Mouse (Mus musculus) splenic B cell, adult 2 months (primary cell): ENCODE results near the gene Sema4c.

Source experiments
- DNase-seq: peaks from one replicate; pipeline ENCODE4 v3.0.0-alpha.2; 2011; ENCODE audit warnings: low read depth, low spot score
- H3K27me3 ChIP-seq: 2 replicates; pipeline ENCODE4 v1.6.1; 2012; ENCODE audit warnings: mild to moderate bottlenecking, low read length, moderate library complexity, mixed read lengths; ENCODE audit not compliant: control insufficient read depth, poor library complexity, insufficient read depth, severe bottlenecking
- H3K36me3 ChIP-seq: 2 replicates; pipeline ENCODE4 v1.6.1; 2012; ENCODE audit warnings: mild to moderate bottlenecking, low read length, moderate library complexity, mixed read lengths; ENCODE audit not compliant: control insufficient read depth, poor library complexity, insufficient read depth, severe bottlenecking

Gene Sema4c

DNA sequence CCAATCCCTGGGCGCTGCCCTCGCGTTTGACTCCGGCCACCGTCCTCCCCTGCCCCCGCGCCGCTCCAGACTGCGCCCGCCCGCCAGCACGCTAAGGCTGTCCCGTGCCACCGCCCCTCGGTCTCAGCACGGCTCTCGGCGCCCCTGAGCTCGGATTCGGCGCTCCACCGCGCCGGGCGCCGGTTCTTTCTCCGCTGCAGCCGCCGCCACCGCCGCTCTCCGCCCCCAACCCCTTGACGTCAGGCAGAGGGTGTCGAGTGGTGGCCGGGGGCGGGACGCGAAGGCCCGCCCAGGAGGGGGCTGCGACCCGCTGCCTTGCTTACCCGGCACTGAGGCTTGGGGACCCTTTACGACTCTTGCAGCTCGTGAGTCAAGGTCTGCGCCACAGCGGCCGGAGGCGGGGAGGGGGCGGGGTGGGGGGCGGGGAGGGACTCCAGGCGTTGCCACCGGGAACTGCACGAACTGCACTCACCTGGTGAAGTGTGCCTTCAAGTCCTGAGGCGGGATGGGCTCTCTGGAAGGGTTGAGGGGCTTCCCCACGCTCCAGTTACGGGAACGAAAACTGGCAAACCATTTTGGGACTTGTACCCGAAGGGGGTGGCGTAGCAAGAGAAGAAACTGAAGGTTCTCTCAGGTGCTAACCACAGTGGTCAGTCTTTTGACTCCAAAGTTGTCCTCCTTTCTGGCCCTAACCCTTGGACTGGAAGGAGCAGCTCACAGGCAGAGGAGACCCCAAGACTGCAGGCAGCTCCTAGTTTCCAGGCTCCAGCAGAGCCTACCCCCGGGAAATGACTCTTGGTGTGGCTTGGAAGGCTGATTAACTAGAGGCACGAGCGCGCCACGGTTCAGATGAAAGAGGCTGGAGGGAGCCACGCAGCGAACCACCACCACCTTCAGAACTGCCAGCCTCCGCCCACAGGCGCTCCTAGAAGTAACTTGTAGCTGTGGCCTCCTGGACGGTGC lies at the start of gene Sema4c:
Gene Sema4c, minus strand, starts transcription at position 319 of the 963 bp plus-strand sequence.
- peaks cover 2% of the 10 kb centered on the region; the same call in 1 of the 2 replicates for H3K27me3 ChIP-seq
- peak; percentile 46 for DNase-seq
- H3K36me3 ChIP-seq, result no peaks in the 10 kb centered on the region

DNA sequence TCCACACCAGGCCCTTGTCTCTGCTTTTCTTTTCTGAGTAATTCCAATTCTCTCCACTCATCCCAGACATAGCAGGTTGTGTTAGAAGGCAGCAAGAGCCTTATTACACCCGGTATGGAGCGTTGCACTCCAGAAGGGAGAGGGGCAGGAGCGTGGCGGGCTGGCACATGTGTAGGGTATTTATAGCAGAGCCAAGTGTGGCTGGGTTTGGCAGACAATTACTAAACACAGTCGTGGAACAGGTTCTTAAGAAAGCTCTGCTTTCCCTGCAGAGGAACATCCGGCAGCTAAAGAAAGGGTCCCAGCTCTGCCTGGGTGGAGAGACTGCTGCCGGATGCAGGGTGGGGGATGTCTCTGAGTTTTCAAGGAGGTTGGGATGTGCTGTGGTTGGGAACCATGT lies 48.8 kb upstream of the Sema4c start:
- Histone ChIP-seq H3K27me3 (no peaks in the 10 kb centered on the region), H3K36me3 (no peaks in the 10 kb centered on the region)
- no peak for DNase-seq

DNA sequence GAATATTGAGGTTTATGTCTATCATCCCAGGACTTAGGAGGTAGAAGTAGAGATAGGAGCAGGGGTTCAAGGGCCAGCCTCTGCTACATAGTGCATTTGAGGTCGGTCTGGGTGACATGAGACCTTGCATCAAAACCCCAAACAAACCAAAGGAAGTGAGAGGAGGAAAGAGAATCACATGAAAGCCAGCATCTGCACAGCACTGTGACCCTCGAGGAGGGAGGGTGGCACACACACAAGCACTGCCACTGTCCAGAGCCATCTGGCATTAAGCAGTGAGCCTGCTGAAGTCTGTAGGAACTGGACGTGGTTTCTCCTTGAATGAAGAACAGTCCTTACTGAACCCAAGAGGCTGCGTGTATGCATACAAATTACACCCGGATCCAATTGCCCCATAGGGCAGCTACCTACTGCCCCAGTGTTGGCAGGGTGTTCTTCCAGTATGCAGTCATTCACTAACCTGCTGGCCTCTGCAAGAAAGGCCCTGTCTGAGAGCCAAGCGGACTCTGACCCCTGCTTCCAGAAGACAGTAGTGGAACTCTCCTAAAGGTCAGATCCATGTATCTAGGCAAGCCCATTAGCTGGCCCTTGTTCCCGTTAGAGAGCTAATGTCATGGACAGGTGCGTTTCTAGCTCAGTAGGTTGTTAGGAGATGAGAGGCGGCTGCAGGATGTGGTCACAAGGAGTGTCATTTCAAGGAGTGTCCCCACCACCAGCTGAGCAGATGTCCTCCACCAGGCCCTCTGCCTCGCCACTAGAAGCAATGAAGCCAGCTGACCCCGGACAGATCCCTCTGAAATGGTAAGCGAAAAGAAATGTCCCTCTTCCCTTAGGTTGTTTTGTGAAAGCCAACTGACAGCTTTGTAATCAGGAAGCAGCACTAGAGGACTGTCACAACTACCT lies 46.4 kb upstream of the Sema4c start:
- Histone ChIP-seq H3K36me3 (no peaks in the 10 kb centered on the region), H3K27me3 (no peaks in the 10 kb centered on the region)
- DNase-seq, result peak; percentile 8

DNA sequence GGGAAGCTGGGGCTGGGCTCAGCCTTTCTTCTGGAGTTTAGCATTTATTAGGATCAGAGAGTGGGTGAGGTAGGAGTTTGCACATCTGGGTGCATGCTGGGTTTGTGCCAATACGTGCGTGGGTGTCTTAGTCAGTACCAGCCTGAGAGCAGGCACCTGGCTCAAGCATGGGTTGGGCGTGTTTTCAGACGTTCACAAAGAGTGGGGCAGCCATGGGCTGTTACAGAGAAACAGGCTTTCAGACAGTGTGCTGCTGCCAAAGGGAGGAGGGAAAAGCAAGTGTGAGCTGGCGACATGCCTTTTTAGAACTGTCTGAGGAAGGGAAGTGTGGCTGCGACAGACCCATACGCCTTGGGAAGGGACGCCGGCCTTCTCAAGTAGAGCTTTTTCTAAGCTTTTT lies 45.2 kb upstream of the Sema4c start:
- DNase-seq, result no peak
- no peaks in the 10 kb centered on the region for H3K36me3 ChIP-seq
- no peaks in the 10 kb centered on the region for H3K27me3 ChIP-seq

DNA sequence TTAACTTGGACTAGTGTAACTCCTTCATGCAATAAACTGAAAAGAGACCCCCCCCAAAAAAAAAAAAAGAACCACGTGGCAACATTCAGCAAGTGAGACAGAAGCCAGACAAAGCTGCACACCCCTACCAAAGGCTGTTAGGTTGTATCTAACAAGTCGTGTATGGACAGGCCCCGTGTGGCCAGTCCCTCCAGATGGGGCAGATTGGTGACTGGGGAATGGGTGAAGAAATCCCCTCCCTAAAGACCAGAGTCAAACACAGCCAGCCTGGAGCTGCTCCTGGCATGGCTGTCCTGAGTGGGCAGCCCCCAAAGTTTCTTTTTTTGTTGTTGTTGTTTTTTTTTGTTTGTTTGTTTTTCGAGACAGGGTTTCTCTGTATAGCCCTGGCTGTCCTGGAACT lies 44.1 kb upstream of the Sema4c start:
- no peaks in the 10 kb centered on the region for H3K27me3 ChIP-seq
- DNase-seq, result no peak
- no peaks in the 10 kb centered on the region for H3K36me3 ChIP-seq

DNA sequence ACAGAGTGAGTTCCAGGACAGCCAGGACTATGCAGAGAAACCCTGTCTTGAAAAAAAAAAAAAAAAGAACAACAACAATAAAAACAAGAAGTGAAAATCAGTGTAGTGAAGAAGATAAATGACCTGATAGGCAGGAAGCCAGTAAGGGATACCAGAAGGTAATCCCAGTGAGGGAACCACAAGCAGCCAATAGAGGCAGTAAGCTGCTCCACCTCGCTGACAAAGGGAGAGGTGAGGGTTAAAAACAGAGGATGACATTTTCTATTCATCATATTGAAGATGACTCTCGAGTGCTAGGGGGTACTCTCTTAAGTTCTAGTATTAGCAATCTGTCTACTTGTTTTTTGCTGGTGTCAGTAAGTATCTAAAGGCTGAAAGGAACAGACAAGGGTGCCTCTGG lies 40.3 kb upstream of the Sema4c start:
- no peaks in the 10 kb centered on the region for H3K36me3 ChIP-seq
- no peak for DNase-seq
- H3K27me3 ChIP-seq, result no peaks in the 10 kb centered on the region

DNA sequence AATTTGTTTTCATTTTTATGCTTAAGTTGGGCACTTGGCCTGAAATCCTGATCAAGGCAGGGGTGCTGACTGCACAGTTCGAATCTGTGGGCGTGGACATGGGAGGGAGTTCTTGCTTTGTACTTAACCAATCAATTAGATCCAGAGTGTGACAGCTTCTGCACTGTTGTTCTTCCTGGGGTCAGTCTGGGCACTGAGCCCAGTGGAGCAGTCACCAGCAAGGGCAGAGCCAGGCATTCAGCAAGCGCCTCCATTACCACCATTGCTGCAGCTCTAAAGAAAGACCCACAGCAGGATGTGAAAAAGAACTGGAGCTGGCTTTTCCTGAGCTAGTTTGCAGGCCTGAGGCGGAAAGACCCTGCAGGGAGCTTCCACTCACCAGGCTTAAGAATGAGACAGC lies 38.0 kb upstream of the Sema4c start:
- DNase-seq, result no peak
- no peaks in the 10 kb centered on the region for H3K27me3 ChIP-seq
- H3K36me3 ChIP-seq, result no peaks in the 10 kb centered on the region

DNA sequence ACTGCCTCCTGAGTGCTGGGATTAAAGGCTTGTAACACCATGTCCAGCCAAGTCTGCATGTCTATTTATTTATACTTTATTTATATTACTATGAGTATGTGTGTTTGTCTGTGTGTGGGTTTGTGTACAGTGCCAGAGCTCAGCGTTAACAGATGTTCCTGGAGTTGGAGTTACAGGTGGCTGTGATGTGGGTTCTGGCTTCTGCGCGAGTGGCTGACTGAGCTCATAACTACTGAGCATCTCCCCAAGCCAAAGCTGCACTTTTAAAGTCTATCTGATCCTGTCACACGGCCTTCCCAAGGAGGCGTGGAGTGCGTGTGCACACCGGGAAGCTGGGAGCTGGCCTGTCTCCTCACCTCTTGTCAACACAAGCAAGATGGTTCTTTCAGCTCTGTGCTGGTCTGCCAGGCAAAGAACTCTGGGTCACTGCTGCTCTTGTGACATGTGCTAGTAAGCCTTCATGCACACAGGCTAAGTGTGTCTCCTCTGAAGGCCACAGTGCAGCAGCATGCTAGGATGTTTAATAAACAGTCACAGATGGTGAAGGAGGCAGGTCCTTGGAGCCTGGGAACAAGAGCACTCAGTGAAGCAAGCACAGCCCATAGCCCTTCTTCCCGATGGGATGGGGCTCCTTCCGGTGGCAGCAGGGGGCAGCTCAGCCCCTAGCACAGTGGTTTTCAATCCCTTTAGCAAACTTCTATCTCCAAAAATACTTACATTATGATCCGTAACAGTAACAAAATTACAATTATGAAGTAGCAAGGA lies 37.2 kb upstream of the Sema4c start:
- no peaks in the 10 kb centered on the region for H3K27me3 ChIP-seq
- H3K36me3 ChIP-seq, result no peaks in the 10 kb centered on the region
- DNase-seq, result no peak

DNA sequence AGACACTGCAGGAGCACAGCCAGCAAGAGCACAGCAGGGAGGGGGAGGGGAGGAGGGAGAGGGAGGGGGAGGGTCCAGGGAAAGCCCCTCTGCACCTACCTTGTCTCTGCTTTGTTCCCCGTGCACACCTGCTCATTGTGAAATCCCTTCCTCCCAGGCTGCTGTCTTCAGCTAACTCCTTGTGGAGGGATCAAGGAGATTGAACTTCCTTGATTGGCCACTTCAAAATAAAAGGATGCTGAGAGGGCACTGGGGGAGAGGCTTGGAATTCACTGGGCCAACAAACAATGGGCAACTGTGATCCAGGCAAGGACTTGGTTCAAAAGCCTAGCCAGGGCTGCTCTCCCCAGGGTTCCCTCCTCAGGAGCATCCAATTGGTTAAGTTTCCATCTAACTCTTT lies 35.0 kb upstream of the Sema4c start:
- H3K36me3 ChIP-seq, result no peaks in the 10 kb centered on the region
- DNase-seq, result no peak
- H3K27me3 ChIP-seq, result no peaks in the 10 kb centered on the region

DNA sequence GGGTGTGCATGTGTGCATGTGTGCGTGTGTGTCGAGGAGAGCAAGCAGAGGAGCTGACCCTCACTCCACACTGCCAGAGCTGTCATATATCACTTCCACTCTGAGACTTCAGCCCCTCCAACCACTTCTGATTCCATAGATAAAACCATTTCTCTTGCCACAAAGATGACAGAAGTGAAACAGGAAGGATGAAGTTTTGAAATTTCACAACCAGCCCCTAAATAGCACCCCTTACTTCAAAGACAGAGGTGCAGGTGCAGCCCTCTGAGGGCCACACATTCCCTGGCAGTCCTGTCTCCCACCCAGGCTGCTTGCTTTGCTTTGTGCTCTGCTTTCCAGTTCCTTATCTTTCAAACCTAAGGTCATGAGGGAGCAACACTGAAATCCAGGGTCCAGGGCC lies 33.3 kb upstream of the Sema4c start:
- DNase-seq, result no peak
- no peaks in the 10 kb centered on the region for H3K27me3 ChIP-seq
- H3K36me3 ChIP-seq, result no peaks in the 10 kb centered on the region

DNA sequence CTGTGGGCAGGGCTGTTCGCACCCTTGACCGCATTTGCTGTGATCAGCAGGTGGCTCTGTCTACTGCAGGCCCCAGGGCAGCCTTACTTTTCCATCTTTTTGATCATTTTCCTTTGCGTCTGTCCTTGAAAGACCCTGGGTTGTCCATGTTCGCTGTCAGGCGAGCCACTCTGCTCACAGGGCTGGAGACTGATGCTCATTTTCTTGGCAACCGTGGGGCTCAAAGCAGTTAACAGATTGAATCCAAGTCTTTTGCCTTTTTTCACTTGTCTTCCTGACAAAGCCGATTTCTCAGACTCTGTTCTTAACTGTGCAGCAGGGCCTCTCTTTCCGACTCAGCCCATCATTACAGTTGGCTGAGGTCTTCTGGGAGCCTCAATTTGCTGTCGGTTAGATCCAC lies 32.5 kb upstream of the Sema4c start:
- no peak for DNase-seq
- Histone ChIP-seq H3K36me3 (no peaks in the 10 kb centered on the region), H3K27me3 (no peaks in the 10 kb centered on the region)

DNA sequence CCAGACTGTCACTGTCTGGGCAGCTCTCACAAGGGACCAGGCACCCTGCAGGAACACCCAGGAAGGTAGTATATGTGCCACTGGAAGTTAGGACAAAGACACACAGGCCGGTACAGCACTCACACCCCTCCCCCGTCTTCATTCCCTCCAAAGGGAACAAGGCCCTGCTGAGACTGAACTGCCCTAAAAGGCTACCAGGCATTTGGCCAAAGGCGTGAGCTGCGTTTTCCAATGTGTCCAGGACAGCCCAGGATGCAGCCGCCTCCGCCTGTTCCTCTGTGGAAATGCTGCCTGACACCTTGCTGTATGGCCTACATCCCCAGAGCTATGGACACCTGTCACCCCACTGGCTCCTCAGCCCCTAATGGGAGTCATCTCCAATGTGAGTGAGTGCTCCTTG lies 31.3 kb upstream of the Sema4c start:
- no peak for DNase-seq
- Histone ChIP-seq H3K36me3 (no peaks in the 10 kb centered on the region), H3K27me3 (no peaks in the 10 kb centered on the region)

DNA sequence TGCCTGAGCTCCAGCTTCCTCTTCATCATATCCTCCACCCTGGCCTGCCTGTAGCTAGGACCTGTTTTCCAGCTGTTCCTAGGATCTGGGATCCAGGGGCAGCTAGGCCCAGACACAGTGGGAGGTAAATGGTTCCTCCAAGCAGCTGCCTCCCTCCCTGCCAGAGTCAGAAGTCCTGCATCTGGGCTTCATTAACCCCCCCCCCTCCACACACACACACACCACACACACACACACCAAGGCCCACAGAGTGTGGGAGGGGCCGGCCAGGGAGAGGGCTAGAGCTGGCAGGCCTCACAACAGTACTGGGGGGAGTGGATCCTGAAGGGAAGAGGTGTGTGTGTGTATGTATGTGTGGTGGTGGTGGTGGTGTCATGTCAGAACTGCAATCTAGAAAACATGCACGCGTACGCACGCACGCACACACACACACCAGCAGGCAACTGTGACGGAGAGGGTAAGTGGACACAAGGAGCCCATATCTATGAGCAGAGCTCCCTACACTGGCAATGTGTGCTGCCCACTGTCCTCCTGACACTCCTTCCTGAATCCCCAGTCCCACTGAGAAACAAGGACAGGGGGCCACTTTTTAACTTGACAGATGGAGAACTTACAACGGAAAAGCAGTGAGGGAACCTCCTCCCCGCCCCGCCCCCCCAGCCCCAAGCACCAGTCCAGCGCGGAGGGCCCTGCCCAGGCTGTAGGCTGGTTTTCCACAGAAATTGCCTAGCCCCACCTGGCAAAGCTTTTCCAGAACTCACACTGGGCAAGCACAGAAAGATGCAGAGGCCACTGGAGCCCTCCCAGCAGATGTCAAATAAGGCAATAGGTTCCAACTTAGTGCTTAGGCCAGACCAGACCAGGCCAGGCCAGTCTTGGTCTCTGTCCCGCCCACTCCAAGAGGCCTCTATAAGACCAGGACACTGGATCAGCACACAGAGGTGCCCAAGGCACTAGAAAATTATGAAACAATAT lies 30.6 kb upstream of the Sema4c start:
- no peak for DNase-seq
- no peaks in the 10 kb centered on the region for H3K36me3 ChIP-seq
- no peaks in the 10 kb centered on the region for H3K27me3 ChIP-seq

DNA sequence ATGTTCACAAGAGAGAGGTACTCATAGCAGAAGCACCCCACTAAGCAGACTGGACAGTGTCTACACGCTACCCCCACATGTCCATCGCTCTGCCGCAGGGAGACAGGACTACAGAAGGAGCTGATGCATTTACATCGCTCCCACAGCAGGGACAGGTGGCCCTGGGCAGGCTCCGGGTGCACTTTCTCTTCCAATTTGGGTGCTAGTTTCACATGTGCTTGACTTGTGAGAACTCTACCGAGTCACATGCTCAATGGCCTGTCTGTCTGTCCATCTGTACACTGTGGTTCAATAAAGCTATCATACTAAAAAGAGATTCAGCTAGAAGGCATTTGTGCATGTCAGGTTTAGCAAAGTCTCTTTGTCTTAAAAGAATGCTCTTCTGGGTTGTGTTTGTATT lies 29.7 kb upstream of the Sema4c start:
- H3K36me3 ChIP-seq, result no peaks in the 10 kb centered on the region
- DNase-seq, result no peak
- no peaks in the 10 kb centered on the region for H3K27me3 ChIP-seq
